Mouse (Mus musculus) thymus, postnatal 0 days (tissue): ENCODE results near the gene Cmss1. TPM values are rescaled to one million over a fixed set of nuclear protein-coding genes. Genes with fewer than 3 reads are reported as not detected.

Experiments
- DNase-seq: peaks from one replicate; pipeline ENCODE4 v3.0.0-alpha.2; 2015; ENCODE audit warnings: low spot score
- polyA plus RNA-seq: library from polyadenylated mRNA; unstranded; fragments of >200 nt; fragmentation: Nextera tagmentation; extraction: Ambion mirVana; gene quantifications from 2 replicates; pipeline ENCODE4 v1.2.1, GENCODE M21; 2015

Cmss1 gene
- polyA plus RNA-seq, 1 experiment from 2014 or later: 55.4 TPM

DNA sequence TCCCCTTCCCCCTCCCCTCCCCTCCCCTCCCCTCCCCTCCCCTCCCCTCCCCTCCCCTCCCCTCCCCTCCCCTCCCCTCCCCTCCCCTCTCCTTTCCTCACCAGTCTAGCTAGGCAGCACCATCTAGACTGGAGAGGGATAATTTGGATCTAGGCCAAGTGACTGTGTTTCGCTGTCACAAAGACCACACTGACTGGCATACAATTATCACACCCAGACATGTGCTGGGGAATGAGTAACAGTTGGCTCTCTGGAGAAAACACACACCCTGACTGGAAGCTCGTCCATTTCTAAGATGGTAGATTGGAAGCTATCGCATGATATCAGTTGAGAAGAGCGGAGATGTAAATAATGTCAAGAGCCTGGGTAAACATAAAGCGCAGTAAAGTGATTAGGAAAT lies 126.9 kb downstream of the Cmss1 start:
- DNase-seq: no peak

DNA sequence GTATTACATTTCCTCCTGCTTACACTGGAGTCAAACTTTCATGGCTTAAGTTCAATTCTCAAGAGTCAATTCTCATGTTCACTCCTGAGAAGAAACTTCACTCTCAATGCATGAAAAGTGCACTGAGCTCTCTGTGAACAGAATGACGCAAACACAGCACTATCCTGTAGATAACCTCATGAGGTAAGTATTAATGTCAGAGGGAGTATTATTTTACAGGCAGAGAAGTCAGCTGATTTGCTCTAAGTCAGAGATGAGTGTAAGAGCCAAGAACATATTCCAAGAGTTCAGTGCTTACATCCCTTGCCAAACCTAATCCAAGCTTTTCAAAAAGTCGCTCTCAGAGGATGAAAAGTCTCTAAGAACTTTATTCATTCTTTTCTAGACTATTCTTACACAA lies 128.2 kb downstream of the Cmss1 start:
- no peak for DNase-seq

DNA sequence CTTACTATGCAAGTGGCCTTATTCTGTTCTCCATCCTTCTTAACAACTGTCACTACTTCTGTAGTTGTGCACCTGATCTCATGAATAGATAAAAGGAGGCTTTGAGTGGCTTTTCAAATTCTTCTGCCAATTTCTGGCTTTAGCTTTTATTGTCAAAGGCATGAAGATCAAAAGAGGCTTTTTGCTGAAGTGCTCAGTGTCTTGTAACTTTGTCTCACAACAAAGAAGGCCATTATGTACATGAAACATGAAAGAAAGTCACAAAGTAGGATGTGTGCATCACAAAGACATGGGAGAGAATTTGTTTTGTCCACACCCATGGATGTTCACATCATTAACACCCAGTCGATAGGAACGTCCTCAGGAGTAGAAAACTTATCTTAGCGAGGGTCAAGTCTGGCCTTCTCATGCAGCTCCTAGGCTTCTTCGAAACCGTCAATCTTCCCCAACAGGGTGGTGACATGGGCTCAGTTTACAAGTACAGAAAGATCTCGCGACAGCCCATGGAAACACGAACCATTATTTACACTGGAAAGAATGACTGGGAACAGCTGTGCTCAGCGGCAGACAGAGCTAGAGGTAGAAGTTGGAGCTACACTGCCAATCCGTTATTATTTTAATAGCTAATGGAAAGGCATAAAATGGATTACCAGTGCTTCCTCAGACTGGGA lies 133.1 kb downstream of the Cmss1 start:
- no peak for DNase-seq

DNA sequence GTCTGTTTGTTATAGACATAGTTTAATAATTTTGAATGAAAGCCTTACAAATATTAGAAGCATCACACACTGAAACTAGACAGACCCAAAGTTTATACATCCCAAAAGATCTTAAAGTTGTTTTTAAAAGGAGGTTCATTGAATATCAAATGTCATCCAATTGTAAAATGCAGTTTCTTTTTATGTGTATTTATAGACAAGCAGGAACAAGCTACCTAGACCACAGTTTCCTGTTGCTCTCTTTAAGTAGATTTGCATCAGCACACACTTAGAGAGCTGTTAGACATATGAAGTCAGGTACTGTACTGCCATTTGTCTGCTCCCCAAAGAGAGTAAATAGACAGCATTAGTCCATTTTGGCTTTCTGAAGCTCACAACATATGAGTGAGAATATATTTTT lies 135.6 kb downstream of the Cmss1 start:
- DNase-seq: peak; percentile 78

DNA sequence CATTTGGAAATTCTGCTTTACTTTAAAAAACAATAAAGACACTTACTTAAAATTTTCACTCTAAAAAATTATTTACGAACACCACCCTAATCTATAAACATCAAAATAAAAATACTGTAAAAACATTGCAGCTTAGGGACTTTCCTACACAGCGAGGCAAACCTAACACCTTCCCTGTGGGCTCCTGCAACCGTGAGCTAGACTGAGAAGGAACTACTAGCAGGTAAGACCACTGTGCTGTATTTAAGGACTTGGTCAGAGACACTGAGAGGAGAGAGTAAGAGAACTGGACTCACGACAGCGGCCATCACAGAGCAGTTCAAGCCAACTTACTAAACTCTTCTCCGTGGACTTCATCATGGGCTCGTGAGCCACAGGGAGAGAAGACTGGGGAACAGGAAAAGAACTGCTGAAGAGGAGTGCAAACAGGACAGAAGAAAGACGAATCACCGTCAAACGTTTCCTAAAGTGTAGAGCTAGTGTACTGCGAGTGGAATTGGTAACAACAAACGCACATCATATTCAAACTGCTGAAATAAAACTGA lies 136.3 kb downstream of the Cmss1 start:
- no peak for DNase-seq

DNA sequence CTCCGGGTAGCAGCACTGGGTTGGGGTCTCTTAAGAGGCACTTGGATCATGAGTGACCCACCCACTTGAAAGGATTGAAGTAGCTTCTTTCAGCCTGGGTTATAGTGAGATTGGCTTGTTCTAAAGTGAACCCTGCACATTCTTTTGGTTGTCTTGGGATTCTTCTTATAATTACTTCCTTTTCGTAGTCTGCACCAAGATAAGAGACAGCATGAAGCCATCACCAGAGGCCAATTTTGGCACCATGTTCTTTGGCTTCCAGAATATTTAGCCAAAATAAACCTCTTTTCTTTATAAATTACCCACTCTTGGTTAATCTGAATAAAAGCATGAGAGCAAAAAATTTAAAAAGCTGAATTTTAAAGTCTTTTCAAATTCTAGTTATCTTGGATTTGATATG lies 136.8 kb downstream of the Cmss1 start:
- DNase-seq: no peak

DNA sequence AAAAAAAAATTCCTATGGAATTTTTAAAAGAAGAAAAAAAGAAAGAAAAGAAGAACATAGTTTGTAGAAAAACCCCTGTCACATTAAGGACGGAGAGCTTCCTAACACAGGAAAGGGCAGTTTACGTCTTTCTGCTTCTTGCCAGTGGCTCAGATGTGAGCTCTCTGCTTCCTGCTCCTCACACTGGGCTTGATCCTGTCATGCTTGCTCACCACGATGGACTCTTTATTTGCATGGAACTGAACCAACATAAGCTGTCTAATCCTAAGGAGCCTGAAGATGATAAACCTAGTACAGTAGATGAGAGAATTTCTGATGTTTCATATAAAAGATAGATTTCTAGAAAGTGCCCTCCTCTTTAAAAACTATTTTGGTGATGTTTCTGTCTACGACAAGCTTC lies 137.4 kb downstream of the Cmss1 start:
- DNase-seq: no peak

DNA sequence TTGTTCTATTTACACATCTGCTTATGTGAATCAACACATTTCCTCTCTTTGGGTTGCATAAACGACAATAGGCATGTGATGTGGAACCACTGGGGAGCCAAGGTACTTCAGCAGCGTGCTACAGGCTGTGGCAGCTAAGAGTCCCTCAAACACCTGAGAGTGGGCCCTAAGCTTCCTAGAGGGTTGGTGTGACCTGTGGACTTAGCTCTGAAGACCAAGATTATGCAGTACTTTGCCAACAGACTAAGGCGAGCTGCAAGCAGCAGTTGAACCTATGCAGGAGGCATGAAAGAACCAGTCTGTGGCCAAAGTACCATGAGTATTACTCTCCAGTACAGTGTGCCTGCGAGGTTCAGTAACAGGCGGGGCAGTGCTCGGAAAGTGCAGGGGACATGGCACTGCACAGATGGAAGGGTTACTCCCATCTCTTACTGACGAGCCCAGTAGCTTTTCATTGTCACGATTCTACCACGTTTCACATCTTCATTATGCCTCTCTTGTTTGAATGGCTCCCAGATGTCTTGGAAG lies 141.2 kb downstream of the Cmss1 start:
- DNase-seq: peak; percentile 25

DNA sequence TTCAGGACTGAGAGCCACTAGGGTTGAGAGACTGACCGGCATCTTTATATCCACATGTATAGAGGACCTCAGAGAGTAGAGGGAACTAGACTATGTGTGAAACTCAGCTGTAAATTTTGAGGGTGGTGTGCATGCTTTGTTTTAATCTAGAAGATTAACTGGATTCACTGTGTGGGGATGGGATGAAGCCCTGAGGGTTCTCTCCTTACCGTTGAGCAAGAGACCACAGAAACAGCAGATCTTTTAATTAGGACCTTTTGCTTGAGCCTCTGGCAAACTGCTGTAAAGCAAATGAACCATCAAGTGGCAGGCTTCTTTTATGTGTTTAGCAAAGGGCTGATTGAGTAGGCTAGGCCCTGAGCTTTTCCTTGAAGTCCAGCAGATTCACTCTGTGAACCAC lies 150.7 kb downstream of the Cmss1 start:
- DNase-seq: no peak

DNA sequence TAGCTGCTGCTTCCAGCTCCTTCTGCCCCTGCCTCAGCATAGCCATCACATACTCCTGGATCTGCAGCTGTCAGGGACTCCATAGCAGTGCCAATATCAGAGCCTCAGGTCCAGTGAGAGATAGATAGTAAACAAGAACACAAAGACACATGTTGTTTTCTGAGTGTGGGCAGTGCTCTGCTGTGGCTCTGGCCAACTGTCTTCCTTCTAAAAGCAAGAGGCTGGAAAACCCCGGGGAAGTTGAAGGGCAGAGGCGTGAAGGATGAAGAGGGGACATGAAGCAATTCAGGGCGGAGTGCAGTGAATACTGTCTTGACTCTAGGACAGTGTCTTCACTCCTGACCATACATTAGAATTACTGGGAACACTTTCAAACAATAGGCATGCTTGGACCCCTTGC lies 151.1 kb downstream of the Cmss1 start:
- DNase-seq: no peak

DNA sequence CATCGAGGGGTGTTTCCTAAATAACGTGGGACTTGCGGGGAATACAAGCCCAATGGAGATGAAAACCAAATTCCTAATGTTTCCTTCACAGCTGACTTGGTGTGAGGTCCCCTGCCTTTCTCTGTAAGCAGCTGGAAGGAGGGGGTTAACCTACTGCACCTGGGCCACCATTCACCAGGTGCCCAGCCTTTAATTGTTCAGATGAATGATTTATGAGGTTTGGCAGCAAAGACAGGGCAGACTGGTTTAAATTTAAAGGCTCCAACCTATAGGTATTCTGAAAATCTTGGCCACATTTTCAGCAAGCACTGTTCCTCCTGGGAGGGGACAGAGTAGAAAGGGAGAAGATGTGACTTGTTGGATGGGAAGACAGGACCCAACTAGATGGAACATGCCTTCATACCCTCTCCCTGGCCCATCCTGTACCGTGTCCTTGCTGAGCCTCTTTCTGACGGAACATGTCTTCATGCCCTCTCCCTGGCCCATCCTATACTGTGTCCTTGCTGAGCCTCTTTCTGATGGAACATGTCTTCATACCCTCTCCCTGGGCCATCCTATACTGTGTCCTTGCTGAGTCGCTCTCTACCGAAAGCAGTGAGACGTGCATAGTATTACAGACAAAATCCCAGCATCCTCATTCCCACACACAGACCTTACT lies 152.4 kb downstream of the Cmss1 start:
- DNase-seq: no peak

DNA sequence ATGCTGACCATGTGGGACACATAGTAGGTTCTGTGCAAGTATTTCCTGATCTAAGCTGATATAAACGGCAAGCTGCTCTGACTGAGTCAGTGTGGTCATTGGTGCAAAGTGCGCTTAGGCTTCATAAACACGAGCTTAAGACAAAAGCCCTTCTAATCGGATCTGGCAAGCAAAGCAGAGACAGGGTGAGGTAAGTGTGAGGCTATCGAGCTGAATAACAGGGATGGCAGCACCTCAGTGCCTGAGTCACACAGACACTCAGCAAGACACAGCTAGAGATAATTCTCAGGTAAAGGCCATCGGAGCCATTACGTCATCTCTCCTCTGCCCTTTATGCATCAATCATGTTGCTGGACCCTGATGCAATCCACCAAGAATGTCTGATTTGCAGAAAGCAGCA lies 153.7 kb downstream of the Cmss1 start:
- no peak for DNase-seq

DNA sequence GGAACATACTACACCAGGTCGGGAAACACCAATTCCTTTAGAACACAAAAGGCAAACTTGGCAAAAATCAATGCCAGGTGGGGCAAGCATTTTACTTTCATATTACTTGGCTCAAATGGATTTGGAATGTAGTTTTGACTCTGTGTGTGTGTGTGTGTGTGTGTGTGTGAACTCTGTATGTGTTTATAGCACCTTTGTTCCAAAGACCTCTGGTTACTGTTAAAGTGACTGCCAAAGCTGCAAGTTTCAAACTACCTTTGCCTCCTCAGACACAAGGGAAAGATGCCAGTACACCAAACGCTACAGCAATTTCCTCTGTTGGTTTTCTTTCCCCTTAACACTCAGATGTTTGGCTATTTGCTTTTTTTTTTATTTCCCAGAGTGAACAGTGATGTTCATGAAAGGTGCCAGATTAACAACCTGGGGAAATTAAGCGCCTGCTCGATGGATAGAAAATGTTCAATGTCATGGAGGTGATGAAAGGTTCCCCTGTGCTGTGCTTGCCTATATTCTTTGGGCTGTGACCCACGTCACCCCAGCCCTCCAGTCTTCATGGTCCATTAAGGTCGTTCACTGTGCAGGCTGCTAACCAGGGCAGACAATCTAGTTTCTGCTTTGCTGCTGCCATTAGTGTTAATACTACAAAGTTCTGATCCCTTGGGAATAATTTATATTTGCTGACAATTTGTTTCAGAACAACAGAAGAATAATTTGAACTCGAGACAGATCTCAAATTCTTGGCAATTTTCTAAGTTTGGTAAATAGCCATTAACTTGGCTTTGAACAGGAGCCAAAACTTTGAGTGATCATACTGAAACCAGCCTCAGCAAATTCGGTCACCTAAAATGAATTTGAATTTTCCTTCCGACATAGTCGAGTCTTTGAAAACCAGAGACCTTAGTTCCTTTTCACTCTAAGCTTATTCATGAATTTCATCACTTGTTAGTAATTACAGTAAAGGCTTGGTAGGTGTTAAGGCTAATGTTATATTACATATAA lies 161.3 kb downstream of the Cmss1 start:
- DNase-seq: no peak

DNA sequence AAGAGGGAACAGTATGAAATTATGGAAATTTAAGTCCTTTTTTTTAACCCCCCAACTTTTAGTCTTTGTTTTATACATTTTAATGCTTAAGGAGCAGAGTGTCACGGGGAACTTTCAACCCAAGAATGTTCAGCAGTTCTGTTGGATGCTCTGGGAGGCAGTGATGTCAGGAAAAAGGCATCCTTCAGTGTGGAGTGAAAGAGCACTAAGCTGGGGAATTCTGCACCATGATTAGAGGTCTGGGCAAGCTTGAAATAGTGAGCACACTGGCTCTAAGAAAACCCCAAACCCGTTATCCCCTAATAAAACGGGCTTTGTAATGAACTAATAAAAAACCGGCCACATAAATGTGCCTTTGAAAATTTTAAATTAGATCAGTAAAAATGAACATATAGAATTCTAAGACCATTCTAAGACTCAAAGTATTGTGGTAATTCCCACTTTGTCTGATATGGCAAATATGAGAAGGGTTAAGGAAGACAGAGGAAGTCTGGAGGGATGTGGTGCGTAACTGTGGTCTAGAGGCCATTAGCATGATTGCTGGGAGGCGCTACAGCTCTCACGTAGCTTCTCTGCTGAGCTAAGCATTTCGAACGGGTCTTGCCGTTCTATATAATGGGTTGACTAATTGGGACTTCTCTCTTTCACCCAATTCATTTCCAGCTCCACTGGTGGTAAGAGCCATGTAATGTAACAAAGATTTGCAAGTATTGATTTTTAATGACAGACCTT lies 165.8 kb downstream of the Cmss1 start:
- DNase-seq: no peak

DNA sequence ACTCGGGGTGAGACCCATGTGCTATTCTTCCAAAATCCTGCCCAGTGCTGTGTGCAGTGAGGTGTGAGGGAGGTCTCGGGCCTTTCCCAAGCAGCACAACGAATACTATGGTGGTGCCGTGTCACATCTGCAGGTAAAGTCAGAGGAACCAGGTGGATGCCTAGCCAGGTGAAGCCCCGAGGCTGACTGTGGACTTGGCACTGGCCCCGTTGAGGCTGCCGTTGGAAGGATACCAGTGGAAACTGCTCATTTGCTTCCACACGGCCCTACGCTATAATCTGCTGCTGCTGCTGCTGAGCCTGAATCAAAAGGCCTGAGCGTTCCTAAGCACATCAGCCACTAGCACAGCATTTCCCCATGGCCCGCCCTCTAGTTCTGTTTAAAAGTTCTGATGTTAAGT lies 167.5 kb downstream of the Cmss1 start:
- no peak for DNase-seq

DNA sequence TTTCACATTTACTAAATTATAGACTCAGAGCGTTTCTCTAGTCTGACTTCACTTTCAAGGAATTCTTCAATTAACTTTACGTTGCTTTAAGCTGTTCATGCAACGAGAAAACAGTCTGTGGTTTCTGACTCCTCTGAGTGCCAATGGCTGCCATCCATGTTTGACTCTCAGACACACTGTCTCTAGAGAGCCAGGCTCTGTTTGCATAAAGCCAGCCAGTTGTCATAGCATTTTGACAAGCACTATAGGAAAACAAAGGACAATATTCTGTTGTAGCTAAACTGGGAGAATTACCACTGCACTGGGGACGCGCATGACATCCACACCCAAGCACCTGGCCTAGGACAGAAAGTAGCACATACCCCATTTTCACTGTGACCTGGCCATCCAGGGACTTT lies 168.4 kb downstream of the Cmss1 start:
- no peak for DNase-seq

DNA sequence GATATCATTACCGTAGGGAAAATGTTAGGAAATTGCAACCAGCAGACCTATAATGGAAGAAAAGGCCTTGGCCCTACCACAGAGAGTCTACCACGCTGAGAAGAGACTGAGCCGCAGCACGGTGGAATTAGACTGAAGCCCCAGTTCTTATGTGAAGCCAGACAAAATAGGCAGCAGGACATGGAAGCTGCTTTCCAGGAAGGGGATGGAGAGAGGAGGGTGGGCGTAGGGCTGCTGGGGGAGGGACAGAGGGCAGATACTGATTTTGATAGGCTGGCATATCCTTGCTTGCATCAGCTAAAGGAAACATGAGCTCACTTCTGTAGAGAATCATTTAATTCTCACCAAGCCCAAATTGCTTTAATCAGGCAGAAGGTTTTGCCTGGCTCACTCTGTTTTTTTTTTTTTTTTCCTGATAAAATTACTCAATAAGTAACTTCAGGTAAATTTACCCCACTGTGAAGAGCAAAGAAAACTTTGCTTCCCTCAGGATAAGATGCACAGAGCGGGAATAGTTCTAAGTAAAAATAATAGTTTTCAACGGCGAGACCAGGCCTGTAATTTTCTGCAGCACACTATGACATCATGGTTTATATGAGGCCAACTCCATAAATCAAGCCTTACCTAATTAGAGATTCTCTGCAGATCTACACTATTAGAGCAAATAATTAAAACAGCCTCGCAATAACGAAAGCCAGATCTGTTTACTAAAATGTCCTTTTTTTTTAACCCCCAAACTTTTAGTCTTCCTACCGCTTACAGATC lies 169.0 kb downstream of the Cmss1 start:
- DNase-seq: no peak

DNA sequence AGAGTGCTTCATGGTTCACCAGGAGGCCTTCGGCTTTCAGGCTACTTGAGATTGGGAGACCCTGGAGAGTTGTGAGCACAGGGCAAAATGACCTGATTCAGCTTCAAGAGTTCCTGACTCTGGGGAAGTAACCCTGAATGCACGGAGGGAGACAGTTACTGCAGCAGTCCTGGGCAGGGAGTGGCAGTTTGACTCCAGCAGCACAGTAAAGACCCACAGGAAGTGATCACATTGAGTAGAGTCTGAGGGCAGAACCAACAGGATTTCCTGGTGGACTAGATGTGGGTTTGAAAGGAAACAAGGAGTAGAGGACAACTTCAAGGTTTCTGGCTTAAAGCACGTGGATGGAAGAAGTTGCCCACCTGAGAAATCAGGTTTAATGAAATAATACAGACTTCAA lies 172.0 kb downstream of the Cmss1 start:
- DNase-seq: peak; percentile 60

DNA sequence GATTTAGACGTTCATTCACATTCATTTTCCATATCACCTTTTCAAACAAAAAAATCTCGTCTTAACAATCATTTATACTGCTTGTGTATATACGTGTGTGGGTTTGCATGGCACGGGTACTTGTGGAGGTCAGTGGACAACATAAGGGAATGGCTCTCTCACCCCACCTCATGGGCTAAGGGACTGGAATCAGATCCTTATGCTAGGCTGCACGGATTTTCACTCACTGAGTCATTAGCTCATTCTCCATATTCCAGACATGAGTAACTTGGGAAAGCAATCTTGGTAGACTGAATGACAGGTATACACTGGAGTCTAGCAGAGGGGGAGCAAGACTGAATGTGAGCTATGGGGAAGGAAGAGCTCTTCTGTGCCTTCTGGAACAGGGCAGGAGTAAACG lies 173.0 kb downstream of the Cmss1 start:
- no peak for DNase-seq

DNA sequence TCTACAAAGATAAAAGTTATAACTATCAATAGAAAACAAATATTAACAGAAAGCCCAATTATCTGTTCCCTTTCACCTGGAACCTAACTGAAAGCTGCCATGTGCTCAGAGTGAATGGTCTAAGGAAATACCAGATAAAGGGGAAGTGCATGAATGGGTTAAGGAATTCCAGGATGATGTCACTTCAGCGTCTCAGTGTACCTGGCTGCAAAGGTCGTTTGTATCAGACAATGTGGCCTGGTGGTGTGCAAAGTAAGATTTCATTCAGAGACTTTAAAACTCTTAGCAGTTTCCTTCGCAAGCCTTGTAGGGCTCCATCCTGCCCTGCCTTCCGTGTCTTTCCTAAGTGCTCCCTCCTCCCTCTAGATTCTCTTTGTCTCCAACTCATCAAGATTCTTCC lies 173.5 kb downstream of the Cmss1 start:
- no peak for DNase-seq
